Mouse (Mus musculus): ENCODE measurements around the gene Wdr72.

Wdr72 gene

DNA sequence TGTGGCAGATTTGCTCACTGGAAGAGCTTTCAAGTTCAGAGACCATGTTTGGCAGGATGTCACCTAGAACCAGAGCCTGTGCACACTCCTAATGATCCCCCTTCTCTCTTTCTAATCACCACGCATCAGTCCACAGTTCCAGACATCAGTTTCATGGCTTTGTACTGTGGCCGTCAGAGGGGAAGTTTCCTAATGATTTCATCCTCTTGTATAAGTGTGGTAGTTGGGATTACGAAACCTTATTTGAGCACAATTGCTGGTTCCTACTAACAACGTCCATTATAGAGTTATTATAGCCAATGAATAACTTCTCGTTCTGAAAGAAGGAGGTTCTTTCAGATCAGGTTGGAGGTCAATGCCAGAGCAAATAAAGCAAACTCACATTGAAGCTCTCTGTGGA, 131.1 kb downstream of the Wdr72 start:
- no peak for DNase-seq (ENCODE audit: low read depth, low spot score)

DNA sequence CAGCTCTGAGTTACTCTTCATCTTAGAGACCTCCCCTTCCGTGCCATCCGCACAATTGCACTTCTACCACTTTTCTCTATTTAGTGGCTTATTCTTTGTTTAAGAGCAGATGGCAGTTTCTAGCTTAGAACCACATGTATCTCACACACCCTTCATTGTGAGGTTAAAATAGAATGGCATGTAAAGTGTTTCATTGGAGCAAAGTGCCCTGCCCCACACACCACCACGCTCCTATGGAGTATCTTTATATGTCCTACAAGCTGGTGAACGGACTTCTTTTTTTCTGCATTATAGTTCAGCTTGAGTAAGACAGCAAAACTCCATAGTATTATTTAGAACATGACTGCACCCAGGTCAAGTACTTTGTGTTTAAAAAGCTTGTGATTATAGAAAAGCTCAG, 137.9 kb downstream of the Wdr72 start:
- no peak for DNase-seq (ENCODE audit: low read depth, low spot score)

DNA sequence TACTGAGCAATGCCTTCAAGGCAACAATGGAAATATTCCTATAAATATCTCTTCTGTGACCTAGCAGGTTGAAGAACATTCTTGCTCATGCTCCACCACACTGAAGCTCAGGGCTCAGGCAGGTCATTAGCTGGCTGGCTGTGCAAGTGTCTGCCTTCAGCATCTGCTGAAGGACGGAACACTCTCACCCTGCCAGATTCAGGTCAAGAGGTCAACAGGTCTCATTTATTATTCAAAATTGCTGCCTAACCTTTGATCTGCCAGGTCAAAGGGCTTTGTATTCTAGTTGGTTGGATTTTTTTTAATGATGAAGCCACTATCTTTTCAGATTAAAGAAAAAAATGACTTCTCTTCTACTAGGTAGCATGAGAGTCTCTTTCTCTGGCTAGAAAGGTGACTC, 139.3 kb downstream of the Wdr72 start:
- no peak for DNase-seq (ENCODE audit: low read depth, low spot score)

DNA sequence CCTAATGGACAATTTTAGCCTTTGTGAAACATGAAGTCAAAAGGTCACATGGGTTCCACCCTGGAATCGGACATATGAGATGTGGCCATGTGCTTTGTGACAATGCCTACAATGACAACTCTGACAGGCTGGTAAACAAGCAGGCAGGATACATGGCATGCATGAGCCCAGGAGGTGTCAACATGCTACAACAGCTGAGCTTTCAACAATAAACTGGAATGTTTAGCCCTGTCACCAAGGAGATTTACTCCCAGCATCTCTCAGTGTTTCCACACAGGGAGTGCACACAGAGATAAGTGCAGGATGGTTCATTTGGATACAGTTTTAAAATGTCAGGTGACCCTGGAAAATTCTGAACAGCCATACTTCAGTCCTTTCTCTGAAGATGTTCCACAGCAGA, 140.4 kb downstream of the Wdr72 start:
- DNase-seq (ENCODE audit: low read depth, low spot score): no peak

DNA sequence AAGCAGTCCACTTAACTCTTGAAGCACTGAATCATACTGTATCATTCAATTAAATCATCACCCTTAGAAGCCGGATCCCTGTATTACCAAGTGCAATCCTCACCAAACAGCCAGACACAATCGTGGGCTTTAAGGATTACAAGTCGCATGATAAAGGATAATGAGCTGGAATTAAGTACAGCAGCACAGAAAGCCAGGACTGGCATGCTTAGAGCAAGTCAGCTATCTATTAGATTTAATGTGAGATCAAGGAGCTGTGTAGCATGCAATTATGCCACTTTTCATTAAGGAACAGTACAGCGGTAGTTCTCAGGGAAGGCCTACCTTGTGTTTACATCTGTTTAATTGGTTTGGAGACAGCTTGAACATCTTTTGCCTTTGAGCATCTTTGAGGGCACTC, 148.2 kb downstream of the Wdr72 start:
- DNase-seq (ENCODE audit: low read depth, low spot score): no peak

DNA sequence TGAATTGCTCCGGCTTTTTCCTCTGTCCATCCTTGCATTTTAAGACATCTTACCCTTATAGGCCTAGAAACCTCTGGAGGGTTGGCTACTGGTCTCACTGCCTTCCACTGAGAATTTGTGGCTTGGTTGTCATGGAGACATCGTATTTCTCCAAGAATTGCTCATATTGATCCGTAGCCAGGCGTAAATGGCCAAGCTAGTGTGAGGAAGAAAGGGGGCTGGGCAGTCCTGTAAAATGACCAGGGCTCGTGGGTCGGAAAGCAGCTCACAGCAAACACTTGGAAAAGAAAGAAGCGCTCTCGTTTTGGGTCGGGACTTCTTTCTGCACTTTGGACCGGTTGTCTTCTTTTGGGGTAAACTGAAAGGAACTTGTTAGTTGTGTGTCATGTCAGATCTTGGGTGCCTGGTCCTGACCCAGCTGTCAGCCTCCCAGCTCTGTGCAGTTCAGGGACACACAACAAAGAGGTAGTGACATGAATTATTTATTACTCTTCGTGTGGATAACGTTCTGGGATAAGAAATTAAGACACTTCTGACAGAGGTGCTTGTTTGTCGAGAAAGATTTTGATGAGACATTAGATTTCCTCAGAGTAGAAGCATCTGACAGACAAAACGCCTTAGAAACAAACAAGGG, 167.7 kb downstream of the Wdr72 start:
- DNase-seq (ENCODE audit: low read depth, low spot score): no peak

GRCm38 (mm10) chr9:74282072-74282471, 171.9 kb downstream of the Wdr72 start:
- DNase-seq (ENCODE audit: low read depth, low spot score): no peak

DNA sequence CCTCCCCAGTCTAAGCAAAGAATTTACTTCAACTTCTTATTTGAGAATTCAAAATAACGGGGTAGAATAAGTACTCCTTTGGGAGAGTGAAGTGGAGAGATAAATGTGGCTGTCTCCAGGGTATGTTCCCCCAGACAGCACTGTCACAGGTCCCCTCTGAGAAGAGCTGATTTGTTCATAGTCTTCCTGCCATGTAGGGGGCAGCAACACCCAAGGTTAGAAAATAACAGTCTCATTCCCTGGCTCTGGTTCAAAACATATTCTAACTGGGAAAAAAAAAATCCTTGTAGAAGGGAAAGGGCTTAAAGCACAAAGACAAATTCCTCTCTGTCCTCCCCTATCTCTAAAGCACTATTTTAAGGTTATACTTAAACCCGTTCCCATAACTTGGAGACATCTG, 176.1 kb downstream of the Wdr72 start:
- no peak for DNase-seq (ENCODE audit: low read depth, low spot score)

DNA sequence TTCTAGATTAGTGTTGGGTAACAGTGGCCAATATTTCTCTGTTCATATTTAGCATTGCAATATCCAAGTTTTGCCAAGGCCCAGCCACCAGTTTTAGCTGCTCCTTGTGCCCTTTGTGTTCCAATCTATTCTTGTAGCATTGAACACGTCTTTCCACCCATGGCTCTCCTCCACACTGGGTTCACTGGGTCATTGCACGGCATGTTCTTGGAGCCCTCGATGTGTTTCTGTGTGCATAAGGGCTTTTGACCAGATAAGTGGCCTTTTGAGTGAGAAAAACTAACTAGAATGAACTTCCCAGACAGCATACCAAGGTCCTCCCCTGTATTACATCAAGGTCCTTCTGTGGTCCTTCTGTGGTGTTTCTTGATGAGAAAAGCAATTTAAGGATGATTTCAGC, 184.3 kb downstream of the Wdr72 start:
- no peak for DNase-seq (ENCODE audit: low read depth, low spot score)

DNA sequence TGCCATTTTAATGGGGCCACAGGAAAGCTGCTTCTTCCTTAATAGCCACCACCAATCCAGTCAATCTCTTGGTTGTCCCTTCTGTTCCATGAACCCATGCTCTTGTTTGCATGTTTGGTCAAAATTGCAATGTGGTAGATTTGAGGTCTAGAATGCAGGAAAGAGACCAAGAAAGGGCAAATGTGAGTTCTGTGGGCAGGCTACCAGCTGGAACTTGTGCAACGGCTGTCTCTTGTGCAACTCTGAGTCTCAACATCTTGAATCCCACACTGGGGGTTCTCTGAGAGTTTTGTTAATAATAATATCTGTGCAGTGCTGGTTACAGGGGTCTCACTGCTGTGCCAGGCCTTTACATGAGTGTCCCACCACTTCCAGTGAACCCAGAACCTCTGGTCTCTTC, 208.6 kb downstream of the Wdr72 start:
- no peak for DNase-seq (ENCODE audit: low read depth, low spot score)

- no peak for DNase-seq (ENCODE audit: low read depth, low spot score)
Observed at GRCm38 (mm10) chr9:74324089-74324924, 214.2 kb downstream of the Wdr72 start.

GRCm38 (mm10) chr9:74324925-74325295, 214.8 kb downstream of the Wdr72 start:
- no peak for DNase-seq (ENCODE audit: low read depth, low spot score)

- DNase-seq (ENCODE audit: low read depth, low spot score): no peak
Observed at GRCm38 (mm10) chr9:74325981-74326380, 215.8 kb downstream of the Wdr72 start.

DNA sequence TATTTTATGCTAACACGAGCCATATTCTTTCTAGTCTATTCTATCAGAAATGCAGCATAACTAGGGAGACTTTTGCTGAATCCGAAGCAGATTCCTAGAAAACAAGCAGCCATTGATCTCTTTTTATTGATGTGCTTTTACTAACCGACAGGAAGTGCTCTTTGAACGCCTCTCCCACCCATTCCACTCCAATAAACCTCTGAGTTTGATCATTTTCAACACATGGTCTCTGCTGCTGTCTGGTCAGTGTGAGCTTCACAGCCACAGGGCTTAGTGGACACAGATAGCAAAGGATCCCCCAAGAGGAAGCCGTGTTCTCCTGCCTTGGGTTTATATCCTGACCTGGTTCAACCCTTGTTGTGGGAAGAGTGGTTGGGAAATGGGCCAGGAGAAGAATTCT, 218.7 kb downstream of the Wdr72 start:
- no peak for DNase-seq (ENCODE audit: low read depth, low spot score)

GRCm38 (mm10) chr9:74330706-74331495, 220.7 kb downstream of the Wdr72 start:
- no peak for DNase-seq (ENCODE audit: low read depth, low spot score)

- DNase-seq (ENCODE audit: low read depth, low spot score): no peak
Observed at GRCm38 (mm10) chr9:74332321-74332720, 222.2 kb downstream of the Wdr72 start.

Data from c-Kit-negative CD71-positive TER-119-positive erythroid progenitor cells, embryonic 14.5 days (primary cell).